Mouse (Mus musculus): ENCODE data around the gene Btd. TPM values are rescaled to one million over a fixed set of nuclear protein-coding genes. Genes with fewer than 3 reads are reported as not detected.

Btd gene
- polyA plus RNA-seq (2012; rRNA removed), result 41.8 and 61.0 TPM in 2 replicates

DNA sequence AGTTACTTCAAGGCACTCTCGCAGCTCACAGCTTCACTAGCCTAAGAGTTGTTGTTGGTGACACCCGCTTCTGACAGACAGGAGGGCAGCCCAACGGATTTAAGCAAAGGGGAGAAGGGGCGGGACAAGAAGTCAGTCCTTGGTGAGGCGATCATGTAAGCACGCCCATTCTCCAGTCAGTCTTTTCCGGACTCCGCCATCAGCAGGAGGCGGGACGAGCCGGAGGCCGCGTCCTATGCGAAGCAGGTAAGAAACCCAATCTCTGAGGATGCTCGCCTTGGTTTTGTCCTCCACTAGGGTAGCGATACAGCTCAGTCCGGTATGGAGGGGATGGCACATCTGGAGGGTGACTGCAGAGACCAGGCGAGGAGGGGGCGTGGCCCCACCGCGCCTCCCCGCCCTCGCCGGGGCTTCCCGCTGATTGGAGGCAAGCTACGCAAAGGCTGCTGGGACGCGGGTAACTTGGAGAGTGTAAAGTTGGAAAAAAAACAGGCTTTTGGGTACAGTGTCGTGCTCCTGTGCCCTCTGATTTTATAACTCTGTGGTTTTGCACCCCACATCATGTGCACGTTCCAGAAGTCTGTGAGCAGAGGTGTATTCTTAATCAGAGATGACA lies at the start of gene Btd, which contains the start of gene Hacl1:
Gene Btd, plus strand, starts transcription at position 139 of the 616 bp plus-strand sequence.
Gene Hacl1, minus strand, starts transcription at position 397 of the 616 bp plus-strand sequence.

DNA sequence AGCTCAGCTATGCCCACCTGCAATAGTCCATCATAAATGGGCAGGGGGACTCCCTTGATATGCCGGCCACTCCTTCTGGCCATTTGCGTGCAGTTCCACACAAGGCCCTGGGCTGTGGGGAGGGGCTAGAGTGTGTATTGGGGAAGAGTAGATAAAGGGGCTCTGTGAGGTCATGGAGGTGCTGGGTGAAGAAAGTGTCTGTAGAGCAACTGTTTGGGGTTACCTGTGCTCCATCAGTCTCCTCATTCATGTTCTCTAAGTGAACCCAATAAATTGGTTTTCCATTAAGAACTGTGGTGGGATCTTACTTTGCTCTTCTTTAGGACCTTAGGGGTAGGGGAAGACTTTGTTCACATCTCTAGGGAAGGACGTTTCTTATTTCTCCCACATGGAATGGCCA lies 49.6 kb upstream of the Btd start, which contains the start of gene Colq:
Gene Colq, minus strand, starts transcription at position 101 of the 400 bp plus-strand sequence.

DNA sequence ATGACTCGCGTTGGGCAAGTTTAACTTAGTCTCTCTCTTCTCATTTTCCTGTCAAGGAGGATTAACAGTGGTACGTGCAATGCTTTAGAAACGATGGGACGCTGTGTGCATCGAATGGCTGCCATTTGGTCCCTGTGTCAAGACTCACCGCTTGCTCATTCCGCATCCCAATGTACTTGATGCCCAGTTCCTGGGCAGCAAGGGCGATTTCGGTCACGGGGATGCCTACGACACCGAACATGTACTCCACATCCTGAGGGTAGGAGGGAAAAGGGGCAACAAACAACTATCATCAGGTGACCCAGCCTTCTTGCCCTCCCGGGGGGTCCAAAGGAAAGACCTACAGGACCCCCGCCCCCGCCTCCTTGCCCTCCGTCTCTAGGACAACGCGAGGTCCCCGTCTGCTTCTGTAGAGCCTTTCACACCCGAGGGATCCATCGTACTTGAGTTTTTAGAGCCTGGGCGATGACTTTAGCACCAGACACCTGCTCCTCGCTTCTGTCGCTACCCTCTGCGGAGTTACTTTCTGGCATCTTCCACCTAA lies 410 bp upstream of the Btd start, which contains the start of gene Gm49387:
Gene Gm49387, minus strand, starts transcription at position 533 of the 544 bp plus-strand sequence.

Other genes starting within 250 kb of the Btd start
- 33.6 and 34.0 TPM in 2 replicates for gene Sh3bp5, start 204.9 kb upstream of the Btd start, polyA plus RNA-seq (2012; rRNA removed)
- gene Eaf1, start 146.6 kb upstream of the Btd start, polyA plus RNA-seq (2012; rRNA removed), result 34.9 and 54.4 TPM in 2 replicates
- gene Mettl6, start 146.0 kb upstream of the Btd start, polyA plus RNA-seq (2012; rRNA removed), result 7.1 and 7.5 TPM in 2 replicates
- 0.41 and 0.54 TPM in 2 replicates for gene Colq, start 49.7 kb upstream of the Btd start, polyA plus RNA-seq (2012; rRNA removed)
- not detected in 2 replicates for gene Gm49387, start 150 bp upstream of the Btd start, polyA plus RNA-seq (2012; rRNA removed)
- 8.0 and 10.3 TPM in 2 replicates for gene Hacl1, start 258 bp downstream of the Btd start, polyA plus RNA-seq (2012; rRNA removed)
- gene Ankrd28, start 189.6 kb downstream of the Btd start, polyA plus RNA-seq (2012; rRNA removed), result 3.7 and 5.2 TPM in 2 replicates